In genomic region chr8:120896203-120896602, GRCm38 (mm10) we compare ENCODE assay signal across 13 mouse cellular contexts.
A peak's percentile ranks its signal among the peaks of the same experiment; 100 is the strongest.
DNase-seq lines count a peak whose midpoint lies in the region; ATAC-seq and TF ChIP-seq lines count a peak whose summit lies in the region.
"Had no signal": no experiment of that assay in that cellular context is flagged by ENCODE, and none has a peak within 500 bp of the region (broad histone marks: within the 10 kb centered on the region; RNA-seq: fewer than 3 reads in every experiment).

No protein-coding gene starts in this region.

- no peaks in the 10 kb centered on the region for H3K9me3 ChIP-seq in heart, embryonic 11.5 days (replicated peaks; ENCODE audit: control insufficient read depth, low read length)
- H3K9me3 ChIP-seq in hindbrain, embryonic 11.5 days (ENCODE audit: control insufficient read depth, low read length) = no peaks in the 10 kb centered on the region
- H3K9me3 ChIP-seq in midbrain, embryonic 12.5 days = no peaks in the 10 kb centered on the region

- no peak overlapping the region for H3K4me3 ChIP-seq in heart, embryonic 11.5 days (ENCODE audit: low read depth, low read length)
- no peak overlapping the region for H3K4me3 ChIP-seq in hindbrain, embryonic 11.5 days (ENCODE audit: low read depth, low read length)
- H3K4me3 ChIP-seq in midbrain, embryonic 12.5 days = peak overlapping the region; percentile 21
- H3K4me3 ChIP-seq: erythroblast, embryonic 14.5 days had no signal

- H3K27me3 ChIP-seq in heart, embryonic 11.5 days (ENCODE audit: control insufficient read depth, insufficient read depth, low read length) = peaks cover 67% of the 10 kb centered on the region
- peaks cover 47% of the 10 kb centered on the region for H3K27me3 ChIP-seq in hindbrain, embryonic 11.5 days (ENCODE audit: control insufficient read depth, insufficient read depth, low read length)
- peaks cover 67% of the 10 kb centered on the region for H3K27me3 ChIP-seq in midbrain, embryonic 12.5 days

- H3K4me2 ChIP-seq in heart, embryonic 11.5 days = peak overlapping the region; percentile 51
- H3K4me2 ChIP-seq in hindbrain, embryonic 11.5 days (replicated peaks; ENCODE audit: low read depth, low read length) = peak overlapping the region; percentile 48
- H3K4me2 ChIP-seq in midbrain, embryonic 12.5 days (replicated peaks) = peak overlapping the region; percentile 54

- no peak for ATAC-seq in heart, embryonic 11.5 days (replicated peaks; ENCODE audit: insufficient number of reproducible peaks, low FRiP score, low TSS enrichment)
- ATAC-seq in hindbrain, embryonic 11.5 days (ENCODE audit: low FRiP score) = 0 out of 2 replicates have a peak, but pooled peaks have one; percentile 7
- ATAC-seq in midbrain, embryonic 12.5 days (ENCODE audit: low FRiP score, low read depth) = peak; percentile 41; the same call in 1 of the 2 replicates
- no peak for ATAC-seq in activated CD4-positive, CD25-positive, alpha-beta regulatory T cell, adult 4 months

- no peak overlapping the region for H3K27ac ChIP-seq in heart, embryonic 11.5 days (ENCODE audit: low read depth, low read length)
- no peak overlapping the region for H3K27ac ChIP-seq in hindbrain, embryonic 11.5 days (ENCODE audit: low read depth, low read length)
- no peak overlapping the region for H3K27ac ChIP-seq in midbrain, embryonic 12.5 days (replicated peaks)

- TF ChIP-seq POLR2A in brain, embryonic 14.5 days (IDR thresholded peaks at IDR 0.05; ENCODE audit: borderline replicate concordance, extremely low read depth, insufficient read depth, insufficient read length, poor library complexity, severe bottlenecking) = no peak

- TF ChIP-seq CTCF in brain, embryonic 14.5 days (IDR thresholded peaks at IDR 0.05; ENCODE audit: borderline replicate concordance, extremely low read depth, insufficient read depth, insufficient read length) = no peak

- no peak overlapping the region for H3K9ac ChIP-seq in heart, embryonic 11.5 days (ENCODE audit: low read depth, low read length)
- peak overlapping the region; percentile 11; the same call in 1 of the 2 replicates for H3K9ac ChIP-seq in hindbrain, embryonic 11.5 days (ENCODE audit: low read depth, low read length)
- H3K9ac ChIP-seq in midbrain, embryonic 12.5 days (replicated peaks) = 0 out of 2 replicates have a peak overlapping the region, but pooled peaks have one; percentile 35

- no peaks in the 10 kb centered on the region for H3K36me3 ChIP-seq in heart, embryonic 11.5 days (ENCODE audit: control insufficient read depth, insufficient read depth, low read length)
- no peaks in the 10 kb centered on the region for H3K36me3 ChIP-seq in hindbrain, embryonic 11.5 days (ENCODE audit: control insufficient read depth, insufficient read depth, low read length)
- H3K36me3 ChIP-seq in midbrain, embryonic 12.5 days = no peaks in the 10 kb centered on the region

- no peak for DNase-seq in heart, postnatal 4 days
- DNase-seq in brain, embryonic 14.5 days (ENCODE audit: low read depth) = peak; percentile 58
- peak; percentile 37 for DNase-seq in hindbrain, embryonic 11.5 days (ENCODE audit: low spot score)
- no peak for DNase-seq in right cerebral cortex, postnatal 14 days
- DNase-seq in cerebellum, postnatal 36 days = no peak
- DNase-seq: cerebellum, postnatal 14 days; kidney, adult 18-20 months; layer of hippocampus, adult 9-11 months; right cerebral cortex, postnatal 4 days had no signal

- 27% methylated on average over 13 of the region's 13 CpGs for WGBS in heart, embryonic 11.5 days (ENCODE audit: insufficient replicate concordance)
- 30% methylated on average over 13 of the region's 13 CpGs for WGBS in hindbrain, embryonic 11.5 days
- 30% methylated on average over 13 of the region's 13 CpGs for WGBS in midbrain, embryonic 12.5 days

- H3K4me1 ChIP-seq in heart, embryonic 11.5 days (ENCODE audit: control insufficient read depth, insufficient read depth, low read length) = peaks cover 24% of the 10 kb centered on the region
- H3K4me1 ChIP-seq in hindbrain, embryonic 11.5 days (replicated peaks; ENCODE audit: control insufficient read depth, insufficient read depth, low read length) = peaks cover 7% of the 10 kb centered on the region
- peaks cover 18% of the 10 kb centered on the region for H3K4me1 ChIP-seq in midbrain, embryonic 12.5 days

Comparison
In these comparisons a context has a peak if more than half of its experiments do, and no peak if none do; other contexts are left out.
1. ATAC-seq: peak in hindbrain, embryonic 11.5 days (single experiment) and midbrain, embryonic 12.5 days (single experiment); none in heart, embryonic 11.5 days (single experiment) and activated CD4-positive, CD25-positive, alpha-beta regulatory T cell, adult 4 months (single experiment).
2. DNase-seq: peak in brain, embryonic 14.5 days (single experiment) and hindbrain, embryonic 11.5 days (single experiment); none in heart, postnatal 4 days (single experiment), right cerebral cortex, postnatal 14 days (single experiment) and cerebellum, postnatal 36 days (0 of 2).
3. Peak in every context shown above with its lines, with median percentiles within 50 percentile points of each other: H3K4me2 ChIP-seq.